Mouse (Mus musculus) forebrain, postnatal 0 days (tissue): Measurements from ENCODE around the gene Tifab. TPM values are rescaled to one million over a fixed set of nuclear protein-coding genes. Genes with fewer than 3 reads are reported as not detected.

Experiments
- ATAC-seq: fragments of 200-750 bp; cut with Nextera tagmentation; 2 replicates; pipeline ENCODE4 v1.8.0; 2017; ENCODE audit warnings: mild to moderate bottlenecking, moderate library complexity
- DNase-seq: peaks from one replicate; pipeline ENCODE4 v3.0.0-alpha.2; 2015
- H3K27ac ChIP-seq: fragments of 300-500 bp; sonication (generic); 2 replicates; pipeline ENCODE4 v1.5.1; 2014; ENCODE audit warnings: low read depth, mild to moderate bottlenecking, antibody characterized with exemption, low read length, moderate library complexity, mixed read lengths
- H3K27me3 ChIP-seq: fragments of 300-500 bp; sonication (generic); 2 replicates; pipeline ENCODE4 v1.6.1; 2014; ENCODE audit warnings: mild to moderate bottlenecking, low read length, mixed read lengths; ENCODE audit not compliant: insufficient read depth
- H3K36me3 ChIP-seq: fragments of 300-500 bp; sonication (generic); 2 replicates; pipeline ENCODE4 v1.6.1; 2014; ENCODE audit warnings: mild to moderate bottlenecking, moderate library complexity; ENCODE audit not compliant: insufficient read depth
- H3K4me1 ChIP-seq: fragments of 300-500 bp; sonication (generic); 2 replicates; pipeline ENCODE4 v1.6.1; 2014; ENCODE audit warnings: antibody characterized with exemption; ENCODE audit not compliant: insufficient read depth
- H3K4me2 ChIP-seq: fragments of 300-500 bp; sonication (generic); 2 replicates; pipeline ENCODE4 v1.6.1; 2014; ENCODE audit warnings: low read depth, mild to moderate bottlenecking, moderate library complexity
- H3K4me3 ChIP-seq: fragments of 300-500 bp; sonication (generic); 2 replicates; pipeline ENCODE4 v1.5.1; 2014; ENCODE audit warnings: low read depth, low read length, mixed read lengths
- H3K9ac ChIP-seq: fragments of 300-500 bp; sonication (generic); 2 replicates; pipeline ENCODE4 v1.6.1; 2014; ENCODE audit warnings: mild to moderate bottlenecking
- H3K9me3 ChIP-seq: fragments of 300-500 bp; sonication (generic); 2 replicates; pipeline ENCODE4 v1.6.1; 2016; ENCODE audit warnings: low read length
- CTCF ChIP-seq: sonication (generic); IDR thresholded peaks from 2 replicates; pipeline ENCODE4 v1.5.1; 2016; ENCODE audit warnings: antibody characterized with exemption, control low read depth, low read depth
- WGBS: fragments of 180-500 bp; shearing (Covaris S2); extraction: QIAGEN DNeasy Blood & Tissue Kit; methylation state at CpG from one replicate; pipeline ENCODE4 v1.1.7; 2014; 5-methylcytosine and 5-hydroxymethylcytosine counted together
- polyA plus RNA-seq: library from polyadenylated mRNA; unstranded; fragments of >200 nt; fragmentation: Nextera tagmentation; extraction: Ambion mirVana; gene quantifications from 2 replicates; pipeline ENCODE4 v1.2.1, GENCODE M21; 2015
- total RNA-seq: library from RNA; depleted of rRNA; stranded (reverse); fragments of >200 nt; gene quantifications from 2 replicates; pipeline ENCODE4 v1.2.3, GENCODE M21; 2014

The Tifab gene
- total and polyA plus RNA-seq, 2 experiments from 2014 or later: 0.05 to 0.61 TPM

DNA sequence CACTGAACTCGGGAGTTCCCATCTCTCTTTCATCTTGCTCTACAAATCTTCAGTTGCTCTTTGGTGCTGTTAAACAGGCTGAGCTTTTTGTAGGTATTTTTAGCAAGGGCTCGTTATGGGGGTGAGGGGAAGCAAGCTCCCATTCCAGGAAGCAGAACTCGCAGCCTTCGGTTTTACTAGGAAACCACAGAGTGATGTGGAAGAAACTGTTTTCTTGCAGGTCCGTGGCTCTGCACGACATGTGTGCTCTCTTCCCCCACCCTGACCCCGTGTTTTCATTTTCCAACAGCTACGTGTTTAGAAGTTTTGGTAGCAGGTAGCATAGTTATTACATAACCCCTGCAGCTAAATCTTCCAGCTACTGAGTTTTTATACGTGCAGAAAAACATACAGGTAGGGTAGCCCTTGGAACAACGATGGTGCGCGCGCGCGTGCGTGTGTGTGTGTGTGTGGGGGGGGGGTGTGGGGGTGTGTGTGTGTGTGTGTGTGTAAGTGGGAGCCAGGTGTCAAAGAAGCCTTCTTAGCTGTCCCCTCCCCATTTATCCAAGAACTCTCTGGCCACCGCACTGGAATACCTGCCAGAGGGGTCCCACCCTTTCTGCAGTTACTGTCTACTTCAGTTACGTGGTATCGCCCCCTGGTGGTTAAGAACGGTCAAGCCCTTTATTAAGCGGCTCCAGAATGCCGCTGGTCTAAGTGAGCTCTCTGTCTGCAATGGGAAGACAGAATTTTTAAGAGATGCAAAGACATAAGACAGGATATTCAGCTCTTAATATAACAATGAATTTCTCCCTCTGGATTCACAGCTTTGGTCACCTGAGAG is 27.1 kb downstream of the Tifab start:
- Histone ChIP-seq H3K27ac (no peak overlapping the region), H3K4me1 (no peaks in the 10 kb centered on the region), H3K4me2 (no peak overlapping the region), H3K9ac (no peak overlapping the region), H3K4me3 (no peak overlapping the region), H3K36me3 (no peaks in the 10 kb centered on the region), H3K9me3 (no peaks in the 10 kb centered on the region), H3K27me3 (no peaks in the 10 kb centered on the region)
- peak; percentile 80 for DNase-seq
- peak; percentile 48; the same call in 1 of the 2 replicates for ATAC-seq
- 45% methylated on average over 22 of the region's 22 CpGs for WGBS
- peak; percentile 77 for TF ChIP-seq CTCF

DNA sequence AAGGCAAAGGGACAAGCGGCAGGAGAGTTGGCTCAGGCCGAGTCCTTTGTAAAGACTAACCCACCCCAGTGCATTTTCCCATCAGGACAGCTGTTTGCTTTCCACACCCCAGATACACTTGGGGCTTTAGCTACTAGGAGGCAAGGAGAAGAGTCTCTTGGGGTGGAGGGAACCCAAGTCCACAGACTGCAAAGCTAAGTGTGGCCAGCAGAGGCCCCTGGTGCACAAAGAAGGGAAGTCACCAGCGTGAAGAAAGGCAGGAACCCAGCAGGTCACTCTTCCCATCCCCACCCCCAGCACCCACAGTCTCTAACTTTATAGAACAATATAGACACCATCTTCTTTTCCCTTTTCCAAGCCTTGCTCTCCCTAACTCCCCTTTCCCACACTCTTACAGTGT is 33.2 kb downstream of the Tifab start:
- WGBS: 49% methylated on average over 3 of the region's 3 CpGs
- TF ChIP-seq CTCF: peak; percentile 42
- no peak for DNase-seq

DNA sequence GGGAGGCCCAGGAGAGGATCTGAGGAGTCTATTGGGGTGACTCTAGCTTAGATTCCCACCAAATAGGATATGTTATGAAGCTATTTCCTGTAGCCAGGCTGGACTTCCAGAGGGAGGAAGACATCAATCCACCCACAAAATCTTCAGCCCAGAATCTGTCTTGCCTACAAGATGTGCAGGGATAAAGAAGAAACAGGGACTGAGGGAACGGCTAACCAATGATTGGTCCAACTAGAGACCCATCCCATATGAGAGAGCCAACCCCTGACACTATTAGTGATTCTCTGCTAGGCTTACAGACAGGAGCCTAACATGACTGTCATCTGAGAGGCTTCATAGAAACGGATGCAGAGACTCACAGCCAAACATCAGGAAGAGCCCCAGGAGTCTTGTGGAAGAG is 34.7 kb downstream of the Tifab start:
- no peak overlapping the region for H3K9ac ChIP-seq
- TF ChIP-seq CTCF: no peak
- DNase-seq (no peak), ATAC-seq (no peak)
- H3K36me3 ChIP-seq: no peaks in the 10 kb centered on the region
- H3K4me1 ChIP-seq: no peaks in the 10 kb centered on the region
- WGBS: 57% methylated on average over 2 of the region's 2 CpGs
- no peak overlapping the region for H3K4me2 ChIP-seq
- no peak overlapping the region for H3K4me3 ChIP-seq
- H3K27me3 ChIP-seq: no peaks in the 10 kb centered on the region
- H3K9me3 ChIP-seq: no peaks in the 10 kb centered on the region
- no peak overlapping the region for H3K27ac ChIP-seq

More for the DNA sequence above, 33.2 kb downstream of the Tifab start:
- ATAC-seq: no peak
- Histone ChIP-seq H3K9me3 (no peaks in the 10 kb centered on the region), H3K9ac (no peak overlapping the region), H3K27ac (no peak overlapping the region), H3K27me3 (no peaks in the 10 kb centered on the region), H3K36me3 (no peaks in the 10 kb centered on the region), H3K4me2 (no peak overlapping the region), H3K4me3 (no peak overlapping the region), H3K4me1 (no peaks in the 10 kb centered on the region)

DNA sequence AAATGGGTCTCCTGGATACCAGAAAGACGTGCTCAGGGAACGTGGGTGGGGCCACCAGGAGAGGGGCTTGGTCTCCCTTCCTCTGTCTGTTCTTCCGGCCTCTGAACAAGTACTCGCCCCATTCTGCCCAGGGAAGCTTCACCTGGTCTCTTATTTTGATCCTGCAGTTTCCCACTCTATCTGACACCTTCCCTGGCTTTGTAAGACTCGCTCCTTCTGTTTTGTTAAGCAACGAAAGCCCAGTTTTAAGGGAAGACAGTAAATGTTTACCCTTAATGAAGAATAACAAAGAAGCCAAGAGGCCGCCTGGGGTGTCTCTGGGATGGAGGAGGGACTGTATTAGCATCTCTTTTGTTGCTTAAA is 35.6 kb downstream of the Tifab start:
- H3K27ac ChIP-seq: no peak overlapping the region
- H3K36me3 ChIP-seq: no peaks in the 10 kb centered on the region
- H3K9me3 ChIP-seq: no peaks in the 10 kb centered on the region
- no peak overlapping the region for H3K4me2 ChIP-seq
- no peaks in the 10 kb centered on the region for H3K4me1 ChIP-seq
- 8% methylated on average over 7 of the region's 7 CpGs for WGBS
- ATAC-seq: no peak
- no peak overlapping the region for H3K9ac ChIP-seq
- TF ChIP-seq CTCF: no peak
- no peak overlapping the region for H3K4me3 ChIP-seq
- H3K27me3 ChIP-seq: no peaks in the 10 kb centered on the region
- DNase-seq: no peak

DNA sequence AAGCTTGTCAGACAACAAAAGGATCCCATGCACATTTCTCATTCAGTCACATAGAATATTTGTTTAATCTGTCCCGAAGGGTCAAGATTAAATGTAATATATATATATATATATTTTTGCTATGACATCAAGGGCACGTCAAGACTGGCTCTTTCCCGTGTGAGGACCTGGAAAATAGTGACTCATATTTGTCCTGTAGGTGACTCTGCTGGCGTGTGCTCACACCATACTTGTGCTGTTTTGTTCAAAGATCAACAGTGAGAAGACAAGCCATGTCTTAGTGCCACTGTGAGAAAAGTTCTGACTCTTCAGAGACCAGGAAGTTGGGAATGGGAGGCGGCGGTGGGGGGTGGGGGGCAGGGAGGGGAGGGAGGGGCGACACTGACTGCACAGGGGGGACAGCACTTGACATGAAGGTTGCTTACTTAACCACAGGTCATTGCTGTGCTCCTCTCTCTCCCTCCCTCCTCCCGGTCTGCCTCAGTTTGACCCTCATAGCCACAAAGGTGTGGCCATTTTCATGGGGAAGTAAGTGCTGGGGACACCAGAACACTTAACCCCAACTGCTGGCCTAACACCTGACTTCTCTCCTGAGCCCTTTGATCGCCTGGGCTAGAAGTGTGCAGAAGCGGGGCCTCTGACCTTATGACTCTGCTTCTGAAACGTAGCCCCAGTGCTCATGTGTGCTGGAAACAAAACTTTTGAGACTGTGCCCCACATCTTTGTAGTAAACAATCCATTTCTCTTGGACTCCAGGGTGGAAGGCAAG is 36.1 kb downstream of the Tifab start:
- WGBS: 22% methylated on average over 11 of the region's 11 CpGs
- TF ChIP-seq CTCF: no peak
- ATAC-seq (no peak), DNase-seq (no peak)
- no peak overlapping the region for H3K4me3 ChIP-seq
- H3K4me2 ChIP-seq: no peak overlapping the region
- no peak overlapping the region for H3K9ac ChIP-seq
- no peaks in the 10 kb centered on the region for H3K9me3 ChIP-seq
- H3K36me3 ChIP-seq: no peaks in the 10 kb centered on the region
- no peak overlapping the region for H3K27ac ChIP-seq
- no peaks in the 10 kb centered on the region for H3K27me3 ChIP-seq
- H3K4me1 ChIP-seq: no peaks in the 10 kb centered on the region

DNA sequence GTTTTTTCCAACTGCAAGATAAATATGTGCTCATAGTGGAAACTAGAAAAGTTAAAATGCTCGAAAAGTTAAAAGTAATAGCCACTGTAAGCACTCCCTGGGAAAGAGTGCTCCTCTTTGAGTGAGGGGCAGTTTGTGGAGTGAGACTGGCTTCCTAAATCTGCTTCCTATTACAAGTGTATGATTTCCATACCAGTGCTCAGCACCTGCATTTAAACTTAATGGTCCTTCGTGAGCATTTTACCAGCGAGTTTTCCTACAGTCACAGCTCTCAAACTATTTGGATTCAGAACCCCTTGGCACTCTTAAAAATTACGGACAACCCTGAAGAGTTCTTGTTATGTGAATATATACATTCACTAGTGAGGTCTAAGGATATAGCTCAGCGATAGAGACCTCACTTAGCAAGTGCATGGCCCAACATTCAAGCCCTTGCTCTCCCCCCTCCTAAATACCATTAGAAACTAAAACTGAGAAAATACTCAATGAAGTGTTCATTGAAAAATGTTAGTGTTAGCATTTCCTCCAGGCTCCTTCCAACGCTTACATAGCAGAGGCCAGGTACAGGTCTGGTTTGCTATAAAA is 39.4 kb downstream of the Tifab start:
- Histone ChIP-seq H3K9me3 (no peaks in the 10 kb centered on the region), H3K4me2 (no peak overlapping the region), H3K36me3 (no peaks in the 10 kb centered on the region), H3K4me3 (no peak overlapping the region), H3K9ac (no peak overlapping the region), H3K27me3 (no peaks in the 10 kb centered on the region), H3K4me1 (no peaks in the 10 kb centered on the region), H3K27ac (no peak overlapping the region)
- 76% methylated on average over 6 of the region's 6 CpGs for WGBS
- TF ChIP-seq CTCF: no peak
- ATAC-seq (no peak), DNase-seq (no peak)

DNA sequence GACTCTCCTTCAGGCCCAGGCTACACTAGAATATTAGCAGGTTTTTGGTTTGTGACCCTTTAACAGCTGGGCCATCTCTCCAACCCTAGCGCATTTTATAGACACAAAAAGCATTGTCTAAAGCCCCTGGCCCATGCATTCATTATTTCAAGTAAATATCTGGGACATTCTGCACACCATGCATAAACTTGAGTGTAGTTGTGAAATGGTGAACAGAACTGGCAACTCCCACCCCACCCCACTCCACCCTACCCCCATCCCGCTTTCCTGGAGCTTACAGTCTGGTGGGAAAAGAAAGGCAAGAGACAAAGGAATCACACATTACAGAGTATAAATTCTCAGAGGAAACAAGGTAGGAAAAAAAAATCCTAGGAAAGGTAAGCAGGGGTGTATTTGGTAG is 42.5 kb downstream of the Tifab start, which contains the start of gene H2afy:
H2afy (minus strand) TSS at position 162 of the 400 bp plus-strand sequence.
- Histone ChIP-seq H3K4me2 (peak within 1 kb of the TSS; percentile 96), H3K9ac (peak within 1 kb of the TSS; percentile 95), H3K4me3 (peak within 1 kb of the TSS; percentile 94), H3K27ac (peak within 1 kb of the TSS; percentile 86), H3K36me3 (no peaks in the 10 kb centered on the region), H3K27me3 (no peaks in the 10 kb centered on the region), H3K4me1 (no peaks in the 10 kb centered on the region), H3K9me3 (no peaks in the 10 kb centered on the region)
- TF ChIP-seq CTCF: no peak
- ATAC-seq (no peak), DNase-seq (no peak)
- 89% methylated on average over 2 of the region's 2 CpGs for WGBS
